Mouse (Mus musculus): ENCODE measurements around the gene Krt79. TPM values are rescaled to one million over a fixed set of nuclear protein-coding genes. Genes with fewer than 3 reads are reported as not detected.

Gene Krt79
- polyA plus RNA-seq (2015; fragmentation: Nextera tagmentation; extraction: Ambion mirVana): 0.41 and 0.42 TPM in 2 replicates

DNA sequence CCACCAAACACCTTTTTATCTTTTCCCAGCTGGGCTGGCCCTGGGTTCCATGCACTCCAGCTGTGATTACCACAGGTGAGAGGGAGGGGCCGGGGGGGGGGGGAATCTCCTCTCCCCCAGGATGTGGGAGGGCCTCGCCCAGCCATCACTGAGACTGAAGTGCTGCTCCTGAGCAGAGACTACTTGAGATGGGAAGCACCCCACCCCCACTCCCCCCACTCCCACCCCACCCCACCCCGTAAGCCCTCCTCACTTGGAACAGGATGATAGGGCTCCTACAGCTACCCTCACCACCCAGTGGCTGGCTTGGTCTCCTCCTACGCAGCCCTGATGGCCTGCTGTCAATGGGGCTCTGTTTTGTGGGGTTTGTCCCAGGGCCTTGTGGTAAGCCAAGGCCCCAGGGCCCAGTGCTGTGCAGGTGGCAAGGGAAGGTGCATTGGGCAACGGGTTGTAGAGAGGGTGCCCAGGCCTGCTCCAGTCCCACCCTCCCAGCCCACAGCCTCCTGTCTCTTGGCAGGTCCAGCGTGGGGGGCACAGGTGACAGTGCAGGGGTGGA lies at the start of gene Krt79:
TSS of gene Krt79 (minus strand) at position 51 of the 556 bp plus-strand sequence.
- 75% methylated on average over 5 of the region's 6 CpGs for WGBS
- H3K27me3 ChIP-seq (ENCODE audit: insufficient read depth, low read length): no peaks in the 10 kb centered on the region
- no peak within 1 kb of the TSS for H3K4me2 ChIP-seq (replicated peaks; ENCODE audit: low read depth, low read length)
- H3K27ac ChIP-seq (ENCODE audit: low read length): no peak within 1 kb of the TSS
- H3K36me3 ChIP-seq (ENCODE audit: insufficient read depth, low read length): no peaks in the 10 kb centered on the region
- no peak within 1 kb of the TSS for H3K9ac ChIP-seq (replicated peaks; ENCODE audit: low read length)
- H3K9me3 ChIP-seq (ENCODE audit: low read length): no peaks in the 10 kb centered on the region
- peaks cover 15% of the 10 kb centered on the region for H3K4me1 ChIP-seq (ENCODE audit: insufficient read depth, low read length)
- no peak within 1 kb of the TSS for H3K4me3 ChIP-seq (ENCODE audit: low read length)
- no peak; the same call in 1 of the 2 replicates for ATAC-seq (ENCODE audit: low FRiP score, low TSS enrichment)

DNA sequence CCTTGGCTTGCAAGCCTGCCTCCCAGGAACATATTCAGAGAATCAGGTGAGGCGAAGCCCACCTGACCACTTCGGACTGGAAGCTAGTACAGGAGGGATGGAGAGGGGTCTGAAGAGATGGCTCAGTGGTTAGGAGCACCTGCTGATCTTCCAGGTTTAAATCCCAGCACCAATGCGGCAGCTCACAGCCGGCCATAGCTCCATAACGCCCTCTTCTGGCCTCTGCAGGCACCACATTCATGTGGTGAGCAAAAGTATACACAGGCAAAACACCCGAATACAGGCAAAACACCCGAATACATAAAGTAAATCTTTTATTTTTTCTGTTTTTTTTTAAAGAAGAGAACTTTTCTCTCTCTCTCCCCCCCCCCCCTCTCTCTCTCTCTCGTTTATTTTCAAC lies 48.6 kb upstream of the Krt79 start:
- H3K9ac ChIP-seq (replicated peaks; ENCODE audit: low read length): no peak overlapping the region
- no peak for ATAC-seq (ENCODE audit: low FRiP score, low TSS enrichment)
- H3K36me3 ChIP-seq (ENCODE audit: insufficient read depth, low read length): no peaks in the 10 kb centered on the region
- H3K9me3 ChIP-seq (ENCODE audit: low read length): no peaks in the 10 kb centered on the region
- H3K27me3 ChIP-seq (ENCODE audit: insufficient read depth, low read length): no peaks in the 10 kb centered on the region; the same call in 1 of the 2 replicates
- WGBS: 71% methylated on average over 8 of the region's 8 CpGs
- H3K4me1 ChIP-seq (ENCODE audit: insufficient read depth, low read length): peaks cover 10% of the 10 kb centered on the region; the same call in 1 of the 2 replicates
- no peak overlapping the region for H3K27ac ChIP-seq (ENCODE audit: low read length)
- no peak overlapping the region for H3K4me2 ChIP-seq (replicated peaks; ENCODE audit: low read depth, low read length)
- H3K4me3 ChIP-seq (ENCODE audit: low read length): no peak overlapping the region

DNA sequence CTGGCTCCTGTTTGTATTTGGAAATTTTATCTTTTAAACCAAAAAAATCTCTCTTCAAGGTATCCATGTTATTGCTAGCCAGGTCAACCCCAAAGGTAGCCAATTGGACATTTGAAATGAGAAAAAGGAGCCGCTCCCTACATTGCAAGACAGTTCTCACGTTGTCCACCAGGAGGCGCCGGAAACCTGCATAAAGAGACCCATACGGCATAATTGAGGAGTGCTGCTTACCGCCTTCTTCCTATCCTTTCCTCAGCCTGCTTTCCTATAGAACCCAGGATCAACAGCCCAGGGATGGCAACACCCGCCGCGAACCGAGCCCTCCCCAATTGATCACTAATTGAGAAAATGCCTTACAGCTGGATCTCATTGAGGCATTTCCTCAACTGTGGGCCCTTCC lies 48.0 kb upstream of the Krt79 start:
- ATAC-seq (ENCODE audit: low FRiP score, low TSS enrichment): no peak
- Histone ChIP-seq H3K27me3 (ENCODE audit: insufficient read depth, low read length) (no peaks in the 10 kb centered on the region; the same call in 1 of the 2 replicates), H3K9ac (replicated peaks; ENCODE audit: low read length) (no peak overlapping the region), H3K27ac (ENCODE audit: low read length) (no peak overlapping the region), H3K4me2 (replicated peaks; ENCODE audit: low read depth, low read length) (no peak overlapping the region), H3K4me3 (ENCODE audit: low read length) (no peak overlapping the region), H3K36me3 (ENCODE audit: insufficient read depth, low read length) (no peaks in the 10 kb centered on the region), H3K9me3 (ENCODE audit: low read length) (no peaks in the 10 kb centered on the region), H3K4me1 (ENCODE audit: insufficient read depth, low read length) (peaks cover 12% of the 10 kb centered on the region; the same call in 1 of the 2 replicates)
- WGBS: under 1% methylated on average over 10 of the region's 10 CpGs

DNA sequence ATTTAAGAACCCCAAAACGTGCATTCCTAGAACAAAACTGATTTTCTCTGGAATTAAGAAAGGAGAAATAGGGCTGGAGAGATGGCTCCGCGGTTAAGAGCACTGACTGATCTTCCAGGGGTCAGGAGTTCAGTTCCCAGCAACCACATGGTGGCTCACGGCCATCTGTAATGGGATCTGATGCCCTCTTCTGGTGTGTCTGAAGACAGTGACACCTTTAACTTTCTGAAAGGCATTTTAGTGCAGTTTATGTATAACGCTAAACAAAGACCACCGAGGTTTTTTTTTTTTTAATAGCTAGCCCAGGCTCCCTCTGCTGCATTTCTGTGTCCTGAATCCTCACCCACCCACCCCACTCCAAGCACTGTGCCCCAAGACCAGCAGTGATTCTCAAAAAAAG lies 44.6 kb upstream of the Krt79 start:
- Histone ChIP-seq H3K9ac (replicated peaks; ENCODE audit: low read length) (peak overlapping the region; percentile 54; the same call in 1 of the 2 replicates), H3K9me3 (ENCODE audit: low read length) (no peaks in the 10 kb centered on the region), H3K4me1 (ENCODE audit: insufficient read depth, low read length) (peaks cover 12% of the 10 kb centered on the region; the same call in 1 of the 2 replicates), H3K4me2 (replicated peaks; ENCODE audit: low read depth, low read length) (peak overlapping the region; percentile 61; the same call in 1 of the 2 replicates), H3K4me3 (ENCODE audit: low read length) (no peak overlapping the region), H3K36me3 (ENCODE audit: insufficient read depth, low read length) (no peaks in the 10 kb centered on the region), H3K27me3 (ENCODE audit: insufficient read depth, low read length) (no peaks in the 10 kb centered on the region; the same call in 1 of the 2 replicates), H3K27ac (ENCODE audit: low read length) (no peak overlapping the region)
- ATAC-seq (ENCODE audit: low FRiP score, low TSS enrichment): no peak
- WGBS: 15% methylated on average over 6 of the region's 6 CpGs

DNA sequence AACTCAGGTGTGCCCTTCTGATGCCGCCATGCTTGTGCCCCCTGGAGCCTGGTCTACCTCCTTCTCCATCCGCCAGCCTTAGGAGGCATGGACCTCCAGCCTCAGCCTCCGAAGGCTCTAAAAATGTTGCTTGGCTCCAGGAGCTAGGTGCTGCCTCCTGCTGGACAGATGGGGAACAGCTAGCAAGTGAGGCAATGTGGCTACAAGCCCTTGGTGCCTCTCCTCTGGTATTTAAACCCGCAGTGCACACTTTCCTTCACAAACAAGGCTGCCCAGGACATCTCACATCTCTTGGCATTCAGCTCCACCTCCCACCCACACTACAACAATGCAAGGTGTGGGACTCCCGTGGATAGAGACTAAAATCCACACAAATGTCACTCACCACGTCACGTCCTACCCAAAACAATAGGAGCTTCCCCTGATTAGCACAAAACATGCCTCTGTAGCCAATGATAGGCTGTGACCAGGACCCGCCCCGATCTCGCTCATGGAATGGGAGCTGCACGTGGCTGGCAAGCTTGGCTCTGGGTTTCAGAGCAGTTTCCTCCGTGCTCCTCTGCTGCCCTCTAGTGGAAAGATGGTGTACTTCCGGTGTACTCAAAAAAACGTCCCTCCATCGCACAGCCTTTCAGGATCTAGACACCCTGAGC lies 44.0 kb upstream of the Krt79 start:
- H3K36me3 ChIP-seq (ENCODE audit: insufficient read depth, low read length): no peaks in the 10 kb centered on the region
- peak overlapping the region; percentile 86 for H3K27ac ChIP-seq (ENCODE audit: low read length)
- peaks cover 12% of the 10 kb centered on the region; the same call in 1 of the 2 replicates for H3K4me1 ChIP-seq (ENCODE audit: insufficient read depth, low read length)
- H3K9me3 ChIP-seq (ENCODE audit: low read length): no peaks in the 10 kb centered on the region
- peak overlapping the region; percentile 42 for H3K4me3 ChIP-seq (ENCODE audit: low read length)
- ATAC-seq (ENCODE audit: low FRiP score, low TSS enrichment): peak; percentile 94
- peak overlapping the region; percentile 64 for H3K9ac ChIP-seq (replicated peaks; ENCODE audit: low read length)
- peak overlapping the region; percentile 61 for H3K4me2 ChIP-seq (replicated peaks; ENCODE audit: low read depth, low read length)
- no peaks in the 10 kb centered on the region; the same call in 1 of the 2 replicates for H3K27me3 ChIP-seq (ENCODE audit: insufficient read depth, low read length)
- 3% methylated on average over 15 of the region's 15 CpGs for WGBS

DNA sequence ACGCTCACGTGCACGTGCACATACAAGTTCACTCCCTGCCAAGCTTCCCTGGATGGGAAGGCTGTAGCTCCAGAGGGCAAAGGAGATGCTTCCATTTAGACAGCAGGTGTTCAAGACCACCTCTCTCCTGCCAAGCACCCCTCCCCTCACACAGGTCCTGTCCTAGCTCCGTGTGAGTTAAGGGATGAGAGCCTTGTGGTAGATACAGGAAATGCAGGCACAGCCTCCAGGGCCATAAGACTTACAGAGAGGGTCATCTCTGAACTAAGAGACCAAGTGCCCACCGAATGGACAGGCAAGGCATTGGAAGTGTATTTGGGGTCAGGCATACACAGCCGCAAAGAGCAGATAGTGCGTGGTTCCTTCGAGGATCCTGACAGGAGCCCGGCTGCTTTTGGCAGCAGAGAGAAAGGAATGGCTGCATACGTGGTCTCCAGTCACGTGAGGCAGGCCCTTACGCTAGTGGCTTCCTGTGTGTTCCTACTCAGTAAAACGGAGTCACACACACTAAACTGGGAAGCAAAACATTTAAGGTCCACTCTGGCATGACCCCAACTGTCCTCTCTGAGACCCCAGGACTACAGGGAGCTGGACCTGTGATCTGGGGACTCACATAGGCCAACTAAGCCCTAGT lies 43.3 kb upstream of the Krt79 start:
- H3K27me3 ChIP-seq (ENCODE audit: insufficient read depth, low read length): no peaks in the 10 kb centered on the region; the same call in 1 of the 2 replicates
- no peaks in the 10 kb centered on the region for H3K36me3 ChIP-seq (ENCODE audit: insufficient read depth, low read length)
- H3K4me1 ChIP-seq (ENCODE audit: insufficient read depth, low read length): peaks cover 9% of the 10 kb centered on the region; the same call in 1 of the 2 replicates
- 77% methylated on average over 13 of the region's 13 CpGs for WGBS
- peak overlapping the region; percentile 42 for H3K4me3 ChIP-seq (ENCODE audit: low read length)
- peak overlapping the region; percentile 86 for H3K27ac ChIP-seq (ENCODE audit: low read length)
- ATAC-seq (ENCODE audit: low FRiP score, low TSS enrichment): no peak
- H3K9ac ChIP-seq (replicated peaks; ENCODE audit: low read length): peak overlapping the region; percentile 64
- H3K4me2 ChIP-seq (replicated peaks; ENCODE audit: low read depth, low read length): peak overlapping the region; percentile 61
- H3K9me3 ChIP-seq (ENCODE audit: low read length): no peaks in the 10 kb centered on the region

DNA sequence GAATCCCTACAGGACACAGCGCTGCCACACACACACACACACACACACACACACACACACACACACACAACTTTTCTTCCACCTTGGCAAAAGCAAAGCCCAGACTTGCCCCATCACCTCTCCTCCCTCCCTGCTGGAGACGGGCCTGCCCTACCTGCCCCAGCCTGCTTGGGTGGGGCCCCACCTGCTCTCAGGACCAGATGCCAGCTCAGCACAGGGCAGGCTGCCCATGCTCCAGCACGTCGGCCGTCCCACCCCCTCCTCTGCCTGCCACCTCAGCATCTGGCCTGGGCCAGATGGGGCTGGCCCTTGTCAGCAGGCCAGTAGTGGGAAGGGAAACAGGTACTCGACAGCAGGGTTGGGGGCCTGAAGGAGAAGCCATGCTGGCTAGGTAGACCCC lies 40.7 kb upstream of the Krt79 start:
- Histone ChIP-seq H3K4me1 (ENCODE audit: insufficient read depth, low read length) (peaks cover 35% of the 10 kb centered on the region), H3K27ac (ENCODE audit: low read length) (peak overlapping the region; percentile 44; the same call in 1 of the 2 replicates), H3K27me3 (ENCODE audit: insufficient read depth, low read length) (no peaks in the 10 kb centered on the region), H3K4me3 (ENCODE audit: low read length) (no peak overlapping the region), H3K4me2 (replicated peaks; ENCODE audit: low read depth, low read length) (no peak overlapping the region), H3K9ac (replicated peaks; ENCODE audit: low read length) (peak overlapping the region; percentile 18; the same call in 1 of the 2 replicates), H3K9me3 (ENCODE audit: low read length) (no peaks in the 10 kb centered on the region), H3K36me3 (ENCODE audit: insufficient read depth, low read length) (no peaks in the 10 kb centered on the region)
- 43% methylated on average over 6 of the region's 6 CpGs for WGBS
- no peak for ATAC-seq (ENCODE audit: low FRiP score, low TSS enrichment)

DNA sequence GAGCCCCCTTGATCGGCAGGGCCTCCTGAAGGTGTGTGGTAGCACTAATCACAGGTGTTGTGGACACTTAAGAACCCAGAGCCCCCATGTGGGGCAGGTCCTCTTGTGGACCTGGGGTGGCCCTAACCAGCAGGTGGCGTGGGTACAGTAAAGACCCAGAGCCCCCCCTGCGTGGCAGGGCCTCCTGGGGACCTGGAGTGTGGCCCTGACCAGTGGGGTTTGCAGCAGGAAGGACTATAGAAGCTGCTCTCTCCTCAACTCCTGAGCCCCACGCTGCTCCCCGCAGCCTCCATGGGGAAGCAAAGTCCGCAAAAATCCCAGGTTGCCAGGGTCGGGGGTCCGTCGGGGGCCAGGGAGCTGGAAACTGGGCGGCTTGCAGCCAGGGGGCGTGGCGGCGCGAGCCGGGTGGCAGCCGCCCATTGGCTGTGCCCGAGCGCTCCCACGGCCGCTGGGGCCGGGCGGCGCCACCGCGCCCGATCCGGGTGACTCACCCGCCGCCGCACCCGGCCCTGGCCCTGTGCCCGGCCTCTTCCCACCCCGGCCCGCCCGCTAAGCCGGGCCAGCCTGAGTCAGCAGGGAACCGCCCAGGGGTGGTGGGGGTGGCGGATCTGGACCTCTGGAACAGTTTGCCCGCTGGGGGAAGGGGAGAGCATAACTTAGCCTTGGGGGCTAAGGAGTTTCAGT lies 37.1 kb upstream of the Krt79 start:
- peak; percentile 91 for ATAC-seq (ENCODE audit: low FRiP score, low TSS enrichment)
- no peaks in the 10 kb centered on the region for H3K27me3 ChIP-seq (ENCODE audit: insufficient read depth, low read length)
- H3K27ac ChIP-seq (ENCODE audit: low read length): peak overlapping the region; percentile 97
- no peaks in the 10 kb centered on the region for H3K9me3 ChIP-seq (ENCODE audit: low read length)
- peaks cover 32% of the 10 kb centered on the region for H3K4me1 ChIP-seq (ENCODE audit: insufficient read depth, low read length)
- peak overlapping the region; percentile 57 for H3K4me2 ChIP-seq (replicated peaks; ENCODE audit: low read depth, low read length)
- peak overlapping the region; percentile 70 for H3K9ac ChIP-seq (replicated peaks; ENCODE audit: low read length)
- WGBS: 2% methylated on average over 37 of the region's 39 CpGs
- H3K36me3 ChIP-seq (ENCODE audit: insufficient read depth, low read length): no peaks in the 10 kb centered on the region
- H3K4me3 ChIP-seq (ENCODE audit: low read length): peak overlapping the region; percentile 21

DNA sequence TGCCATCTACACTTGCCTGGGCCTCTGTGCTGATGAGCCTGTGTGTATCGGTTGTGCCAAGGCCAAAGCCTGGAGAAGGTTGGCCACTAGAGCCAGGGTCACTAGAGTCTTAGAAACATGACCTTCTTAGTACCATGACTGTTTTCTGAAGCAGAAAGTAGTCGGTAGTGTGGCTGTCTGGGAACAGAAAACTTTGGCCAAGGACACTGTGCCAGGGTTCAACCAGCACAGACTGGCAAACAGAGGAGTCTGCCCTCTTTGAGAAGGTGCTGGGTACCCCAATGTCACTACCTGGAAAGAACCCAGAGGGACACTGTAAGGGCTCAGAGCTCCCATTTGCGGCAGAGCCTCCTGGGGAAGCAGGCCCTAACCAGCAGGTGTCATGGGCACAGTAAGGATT lies 36.5 kb upstream of the Krt79 start:
- Histone ChIP-seq H3K27me3 (ENCODE audit: insufficient read depth, low read length) (no peaks in the 10 kb centered on the region), H3K36me3 (ENCODE audit: insufficient read depth, low read length) (no peaks in the 10 kb centered on the region), H3K4me1 (ENCODE audit: insufficient read depth, low read length) (peaks cover 32% of the 10 kb centered on the region), H3K27ac (ENCODE audit: low read length) (peak overlapping the region; percentile 97), H3K9ac (replicated peaks; ENCODE audit: low read length) (peak overlapping the region; percentile 70), H3K4me3 (ENCODE audit: low read length) (peak overlapping the region; percentile 21; the same call in 1 of the 2 replicates), H3K9me3 (ENCODE audit: low read length) (no peaks in the 10 kb centered on the region), H3K4me2 (replicated peaks; ENCODE audit: low read depth, low read length) (peak overlapping the region; percentile 57)
- 31% methylated on average over 3 of the region's 3 CpGs for WGBS
- ATAC-seq (ENCODE audit: low FRiP score, low TSS enrichment): no peak; the same call in 1 of the 2 replicates
